Mouse (Mus musculus) hindlimb bud, embryonic 11.5 days (tissue): ENCODE measurements at regions not wholly inside any gene's neighbourhood (a gene's known extent, or its start where the extent isn't known, plus 50 kb on each side); places are given as distances from the start of the nearest gene placed in this dataset.
A peak's percentile ranks its signal among the peaks of the same experiment; 100 is the strongest.
"Not testable (repeated sequence)": the region's sequence is repeated elsewhere in the genome, so short reads cannot be mapped to it uniquely, and the experiment has no call there.

Experiments used
- DNase-seq: peaks from one replicate; pipeline ENCODE4 v3.0.0-alpha.2; 2012; ENCODE audit warnings: low read depth, low spot score; ENCODE audit errors: extremely low spot score

- no peak for DNase-seq
Observed at GRCm38 (mm10) chr1:189584831-189585230, 103.1 kb downstream of the Cenpf start.

- DNase-seq = no peak
Observed at GRCm38 (mm10) chr1:189581427-189581826, 106.5 kb downstream of the Cenpf start.

GRCm38 (mm10) chr1:189579358-189579757 lies 108.5 kb downstream of the Cenpf start:
- DNase-seq = peak; percentile 8

- no peak for DNase-seq
Observed at GRCm38 (mm10) chr1:189576311-189577002, 111.4 kb downstream of the Cenpf start.

GRCm38 (mm10) chr1:189575525-189576240 lies 112.2 kb downstream of the Cenpf start:
- no peak for DNase-seq

- no peak for DNase-seq
Observed at GRCm38 (mm10) chr1:189566491-189566890, 121.4 kb downstream of the Cenpf start.

GRCm38 (mm10) chr1:189561831-189562230 lies 126.1 kb downstream of the Cenpf start:
- no peak for DNase-seq

- DNase-seq = no peak
Observed at GRCm38 (mm10) chr1:189560576-189560975, 127.3 kb downstream of the Cenpf start.

GRCm38 (mm10) chr1:189550851-189551250 lies 137.0 kb downstream of the Cenpf start:
- DNase-seq = no peak

- DNase-seq = no peak
Observed at GRCm38 (mm10) chr1:189532834-189533233, 130.8 kb upstream of the Kcnk2 start.

- DNase-seq = no peak
Observed at GRCm38 (mm10) chr1:189526329-189526728, 124.3 kb upstream of the Kcnk2 start.

- DNase-seq = no peak
Observed at GRCm38 (mm10) chr1:189515476-189515875, 113.4 kb upstream of the Kcnk2 start.

GRCm38 (mm10) chr1:189513358-189513757 lies 111.3 kb upstream of the Kcnk2 start:
- no peak for DNase-seq

- DNase-seq = not testable (repeated sequence)
Observed at GRCm38 (mm10) chr1:189507301-189507700, 105.2 kb upstream of the Kcnk2 start.

GRCm38 (mm10) chr1:189499703-189500102 lies 97.6 kb upstream of the Kcnk2 start:
- no peak for DNase-seq

- DNase-seq = no peak
Observed at GRCm38 (mm10) chr1:189499141-189499540, 97.1 kb upstream of the Kcnk2 start.

GRCm38 (mm10) chr1:189497031-189497430 lies 95.0 kb upstream of the Kcnk2 start:
- no peak for DNase-seq

- DNase-seq = no peak
Observed at GRCm38 (mm10) chr1:189495386-189496150, 93.5 kb upstream of the Kcnk2 start.

GRCm38 (mm10) chr1:189494896-189495295 lies 92.8 kb upstream of the Kcnk2 start:
- no peak for DNase-seq

GRCm38 (mm10) chr1:189485336-189485735 lies 83.3 kb upstream of the Kcnk2 start:
- no peak for DNase-seq

GRCm38 (mm10) chr1:189483331-189483730 lies 81.3 kb upstream of the Kcnk2 start:
- DNase-seq = no peak

GRCm38 (mm10) chr1:189478051-189478450 lies 76.0 kb upstream of the Kcnk2 start:
- no peak for DNase-seq
